Mouse (Mus musculus): ENCODE data around the gene Rasal1.

Rasal1 gene

GRCm38 (mm10) chr5:120653873-120654272, 5.3 kb downstream of the Rasal1 start:
- DNase-seq (ENCODE audit: low spot score): no peak

GRCm38 (mm10) chr5:120656281-120656751, 7.7 kb downstream of the Rasal1 start:
- no peak for DNase-seq (ENCODE audit: low spot score)

DNA sequence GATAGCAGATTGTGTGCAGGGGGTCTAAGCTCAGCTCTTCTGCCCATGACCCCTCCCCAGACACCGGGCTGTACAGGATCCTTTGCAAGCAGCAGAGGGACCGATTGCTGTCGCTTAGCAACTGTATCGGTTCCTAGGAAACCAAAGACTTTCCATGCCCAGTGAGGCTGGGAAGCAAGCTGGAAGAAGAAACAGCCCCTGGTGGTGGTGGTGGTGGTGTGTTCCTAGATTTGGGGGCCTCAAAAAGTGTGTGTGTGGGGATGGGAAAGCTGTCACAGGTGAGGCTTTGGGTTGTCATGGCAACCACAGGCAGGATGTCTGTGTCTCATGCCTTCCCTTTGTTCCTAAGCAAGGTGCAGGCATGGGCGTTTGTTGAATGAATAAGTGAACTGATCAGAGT, 12.2 kb downstream of the Rasal1 start:
- no peak for DNase-seq (ENCODE audit: low spot score)

GRCm38 (mm10) chr5:120664888-120665287, 16.3 kb downstream of the Rasal1 start:
- no peak for DNase-seq (ENCODE audit: low spot score)

DNA sequence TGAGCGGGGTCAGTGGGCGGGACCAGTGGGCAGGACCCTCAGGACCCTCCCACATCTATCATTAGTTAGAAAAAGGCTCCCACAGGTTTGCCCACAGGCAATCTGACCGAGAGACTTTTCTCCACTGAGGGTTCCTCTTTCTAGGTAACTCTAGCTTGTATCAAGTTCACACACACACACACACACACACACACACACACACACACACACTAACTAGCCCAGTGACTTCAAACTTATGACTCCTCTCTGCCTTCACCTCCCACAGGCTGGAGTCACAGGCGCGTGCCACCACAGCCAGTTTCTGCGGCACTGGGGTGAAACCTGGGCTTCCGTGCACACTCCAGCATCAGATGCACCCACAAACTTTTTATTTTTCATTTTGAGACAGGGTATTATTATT, 20.1 kb downstream of the Rasal1 start:
- no peak for DNase-seq (ENCODE audit: low spot score)

DNA sequence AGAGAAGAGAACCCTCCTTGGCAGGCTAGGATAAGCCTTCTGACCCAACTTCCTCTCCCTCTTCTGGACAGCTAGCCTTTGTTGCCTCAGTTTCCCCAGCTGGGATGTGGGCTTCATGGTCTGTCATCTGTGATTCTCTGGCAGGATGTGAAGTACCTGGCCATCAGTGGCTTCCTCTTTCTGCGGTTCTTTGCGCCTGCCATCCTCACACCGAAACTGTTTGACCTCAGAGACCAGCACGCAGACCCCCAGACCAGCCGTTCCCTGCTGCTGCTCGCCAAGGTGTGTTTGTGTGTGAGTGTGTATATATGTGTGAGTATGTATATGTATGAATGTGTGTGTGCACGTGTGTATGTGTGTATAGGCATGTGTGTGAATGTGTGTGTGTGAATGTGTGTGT, 21.5 kb downstream of the Rasal1 start:
- DNase-seq (ENCODE audit: low spot score): no peak

DNA sequence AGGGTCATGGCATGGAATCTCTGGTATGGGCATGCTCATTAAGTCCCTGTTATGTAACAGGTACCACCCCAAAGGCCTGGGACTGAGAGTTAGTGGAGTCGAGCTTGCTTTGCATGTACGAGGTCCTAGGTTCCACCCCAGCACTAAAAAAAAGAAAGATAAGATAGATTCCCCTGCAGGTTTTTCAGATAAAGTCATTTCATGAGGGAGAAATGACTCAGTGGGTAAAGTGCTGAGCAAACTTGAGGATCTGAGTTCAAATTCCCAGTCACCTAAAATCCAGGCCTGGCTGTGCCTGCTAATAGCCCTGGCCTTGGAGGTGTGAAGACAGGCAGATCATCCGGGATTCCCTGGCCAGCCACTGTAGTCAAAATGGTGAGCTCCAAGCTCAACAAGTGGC, 23.3 kb downstream of the Rasal1 start:
- no peak for DNase-seq (ENCODE audit: low spot score)

GRCm38 (mm10) chr5:120673626-120674025, 25.0 kb downstream of the Rasal1 start:
- DNase-seq (ENCODE audit: low spot score): peak; percentile 79

DNA sequence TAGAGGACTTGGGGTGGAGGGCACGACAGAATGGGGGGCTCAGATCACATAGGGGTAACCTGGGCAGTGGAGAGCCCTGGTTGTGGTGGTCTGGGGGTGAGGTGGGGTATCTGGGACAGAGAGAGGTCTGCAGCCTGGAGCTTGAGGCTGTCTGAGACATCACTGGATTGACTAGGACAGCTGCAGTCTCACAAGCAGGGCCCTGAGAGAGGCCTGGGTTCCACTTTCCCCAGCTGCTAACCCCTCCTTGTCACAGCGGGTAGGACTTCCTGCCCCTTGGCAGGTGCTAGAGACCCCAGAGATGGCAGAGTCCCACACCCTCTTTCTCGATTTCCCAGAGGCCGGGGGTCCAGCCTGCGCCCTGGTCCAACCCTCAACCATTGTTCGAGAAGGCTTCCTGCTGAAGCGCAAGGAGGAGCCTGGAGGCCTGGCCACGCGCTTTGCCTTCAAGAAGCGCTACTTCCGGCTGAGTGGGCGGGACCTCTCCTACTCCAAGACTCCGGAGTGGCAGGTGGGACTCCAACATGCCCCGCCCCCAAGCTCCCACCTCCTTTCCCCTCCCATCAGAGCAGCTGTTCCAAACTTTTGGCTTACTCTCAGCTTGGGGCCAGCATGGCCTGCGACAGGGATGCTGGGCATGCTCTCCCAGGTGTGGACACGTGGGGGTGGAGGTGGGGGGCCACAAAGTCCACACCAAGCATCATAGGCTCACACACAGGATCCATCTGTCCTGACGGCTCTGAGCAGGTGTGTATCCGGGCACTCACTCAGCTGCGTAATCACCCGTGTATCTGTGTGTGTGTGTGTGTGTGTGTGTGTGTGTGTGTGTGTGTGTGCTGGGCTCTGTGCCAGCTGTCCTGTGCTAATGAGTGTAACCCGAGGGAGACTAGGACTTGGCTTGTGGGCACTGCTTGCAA, 25.9 kb downstream of the Rasal1 start:
- peak; percentile 35 for DNase-seq (ENCODE audit: low spot score)

DNA sequence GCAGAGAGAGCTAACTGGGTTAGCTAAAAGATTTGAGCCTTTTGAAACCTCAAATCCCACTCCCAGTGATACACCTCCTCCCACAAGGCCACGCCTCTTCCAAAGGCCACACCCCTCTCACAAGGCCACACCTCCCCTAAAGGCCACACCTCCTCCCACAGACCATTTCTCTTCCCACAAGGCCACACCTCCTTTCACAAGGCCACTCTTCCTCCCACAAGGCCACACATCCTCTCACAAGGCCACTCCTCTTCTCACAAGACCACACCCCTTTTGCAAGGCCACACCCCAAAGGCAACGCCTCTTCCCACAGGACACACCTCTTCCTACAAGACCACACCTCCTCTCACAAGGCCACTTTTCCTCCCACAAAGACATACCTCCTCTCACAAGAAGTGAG, 28.9 kb downstream of the Rasal1 start:
- peak; percentile 77 for DNase-seq (ENCODE audit: low spot score)

GRCm38 (mm10) chr5:120679676-120680555, 31.3 kb downstream of the Rasal1 start:
- DNase-seq (ENCODE audit: low spot score): peak; percentile 60

DNA sequence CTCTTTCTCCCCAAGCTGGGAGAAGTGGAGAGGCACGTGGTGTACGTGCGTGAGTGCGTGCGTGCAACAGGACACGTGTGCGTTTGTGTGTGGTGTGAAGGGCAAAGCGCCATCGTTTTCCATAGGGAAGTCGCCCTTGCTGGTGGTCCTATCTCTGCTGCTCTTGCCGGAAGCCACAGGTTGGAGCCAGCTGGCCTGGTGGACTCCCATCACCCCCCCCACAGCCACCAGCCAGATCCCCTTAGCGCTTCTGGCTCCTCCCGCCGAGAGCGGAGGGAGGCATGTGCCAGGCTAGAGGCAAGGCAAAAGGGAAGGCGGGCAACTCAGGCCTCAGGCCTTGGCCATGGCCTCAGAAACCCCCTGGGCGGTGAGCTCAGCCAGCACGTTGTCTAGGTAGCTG, 32.3 kb downstream of the Rasal1 start:
- DNase-seq (ENCODE audit: low spot score): no peak

DNA sequence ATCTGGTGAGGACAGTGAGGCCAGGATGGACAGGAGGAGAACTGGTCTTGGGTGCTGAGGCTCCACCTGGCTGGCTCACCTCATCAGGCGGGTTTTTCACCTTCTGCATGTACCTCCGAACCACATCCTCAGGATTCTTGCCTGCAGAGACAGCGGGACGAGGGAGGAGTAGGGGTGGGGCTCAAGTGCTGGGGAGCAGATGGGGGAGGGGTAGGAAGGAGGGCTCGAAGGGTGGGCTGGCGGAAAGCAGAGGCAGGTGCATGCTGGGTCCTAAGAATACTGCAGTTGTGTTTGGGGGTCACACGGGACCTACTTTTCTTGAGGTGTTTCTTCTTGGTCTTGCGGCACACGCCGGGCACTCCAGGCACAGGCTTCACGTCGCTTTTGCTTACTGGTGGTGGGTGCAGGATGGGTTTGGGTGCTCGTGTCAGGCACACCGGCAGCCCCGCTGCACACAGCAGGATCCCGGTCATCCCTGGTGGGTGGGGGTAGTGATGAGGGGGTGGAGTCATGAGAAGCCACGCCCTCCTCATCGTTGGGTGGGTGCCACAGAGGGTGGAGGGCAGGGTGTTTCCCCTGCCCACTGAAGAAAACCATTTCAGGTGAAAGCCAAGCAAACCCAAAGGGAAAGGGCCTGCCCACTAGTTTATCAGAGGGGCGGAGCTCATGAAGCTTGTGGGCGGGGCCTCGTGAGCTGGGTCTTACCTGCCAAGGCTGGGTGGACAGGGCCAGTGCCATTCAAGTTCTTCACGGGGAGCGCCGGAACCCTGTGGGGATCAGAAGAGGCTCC, 34.6 kb downstream of the Rasal1 start:
- DNase-seq (ENCODE audit: low spot score): no peak

GRCm38 (mm10) chr5:120685678-120686077, 37.1 kb downstream of the Rasal1 start:
- peak; percentile 93 for DNase-seq (ENCODE audit: low spot score)

GRCm38 (mm10) chr5:120686749-120687483, 38.3 kb downstream of the Rasal1 start:
- no peak for DNase-seq (ENCODE audit: low spot score)

DNA sequence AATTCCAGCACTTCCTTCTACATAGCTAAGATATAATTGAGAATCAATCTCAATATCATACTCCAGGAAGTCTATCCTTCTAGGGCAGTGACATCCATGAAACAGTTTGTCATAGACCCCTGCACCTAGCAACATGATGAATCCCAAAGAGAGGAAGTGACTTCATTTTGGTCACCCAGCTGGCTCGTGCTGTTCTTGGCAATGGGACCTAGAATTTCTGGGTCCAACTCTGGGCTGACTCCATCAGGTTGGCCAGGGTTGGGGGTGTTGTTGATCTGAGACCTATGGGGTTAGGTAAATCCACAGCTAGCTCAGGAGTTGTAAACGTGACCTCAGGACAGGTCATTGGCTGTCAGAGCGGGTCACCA, 38.9 kb downstream of the Rasal1 start:
- DNase-seq (ENCODE audit: low spot score): no peak

DNA sequence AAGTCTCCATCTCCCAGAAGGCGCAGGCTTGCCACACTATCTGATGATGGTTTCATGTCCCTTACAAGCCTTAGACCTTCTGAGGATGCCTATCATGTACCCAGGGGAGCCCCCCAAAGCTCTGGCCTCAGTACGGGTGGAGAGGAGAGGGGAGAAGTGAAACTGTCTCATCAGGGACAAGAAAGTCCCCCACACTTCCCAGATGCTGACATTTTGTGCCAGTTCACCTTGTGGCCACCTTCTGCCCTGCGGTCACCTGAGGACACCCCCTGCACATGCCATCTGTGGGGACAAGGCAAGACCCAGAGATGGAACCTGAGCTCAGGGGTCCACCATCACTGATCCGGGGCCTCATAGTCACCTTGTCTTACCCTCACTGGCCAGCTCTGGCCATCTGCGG, 39.3 kb downstream of the Rasal1 start:
- no peak for DNase-seq (ENCODE audit: low spot score)

DNA sequence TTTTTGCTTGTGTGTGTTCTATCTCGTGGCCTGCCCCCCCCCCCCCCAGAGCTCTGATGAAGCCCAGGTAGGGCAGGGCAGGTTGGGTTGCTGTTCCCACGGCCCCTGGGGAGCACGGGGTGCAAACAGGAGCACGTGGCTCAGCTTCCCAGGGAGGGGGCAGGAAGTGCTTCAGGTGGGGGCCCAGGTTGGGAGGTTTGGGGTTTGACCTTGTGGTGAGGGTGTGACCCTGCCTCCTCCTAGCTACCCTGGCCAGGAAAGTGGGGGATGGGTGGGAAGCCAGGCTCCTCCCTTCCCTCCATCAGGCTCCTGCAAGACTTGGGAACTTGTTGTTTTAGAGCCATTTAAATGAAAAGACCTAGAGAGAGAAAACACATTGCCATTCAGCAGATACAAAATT, 39.8 kb downstream of the Rasal1 start:
- peak; percentile 67 for DNase-seq (ENCODE audit: low spot score)

GRCm38 (mm10) chr5:120690417-120690816, 41.8 kb downstream of the Rasal1 start:
- DNase-seq (ENCODE audit: low spot score): no peak

GRCm38 (mm10) chr5:120692034-120692433, 43.4 kb downstream of the Rasal1 start:
- DNase-seq (ENCODE audit: low spot score): no peak

GRCm38 (mm10) chr5:120693931-120694694, 45.5 kb downstream of the Rasal1 start:
- DNase-seq (ENCODE audit: low spot score): no peak
